Mouse (Mus musculus): ENCODE data around the gene Ift81.
"Not testable (repeated sequence)": the region's sequence is repeated elsewhere in the genome, so short reads cannot be mapped to it uniquely, and the experiment has no call there.

Ift81 gene

GRCm38 (mm10) chr5:122613908-122614732, at the start of gene Ift81:
Gene Ift81 (minus strand): TSS chr5:122614518.
- no peak for DNase-seq (ENCODE audit: extremely low read depth, low read depth, low spot score)

GRCm38 (mm10) chr5:122662501-122662900, 48.2 kb upstream of the Ift81 start:
- no peak for DNase-seq (ENCODE audit: extremely low read depth, low read depth, low spot score)

GRCm38 (mm10) chr5:122656808-122657207, 42.5 kb upstream of the Ift81 start:
- no peak for DNase-seq (ENCODE audit: extremely low read depth, low read depth, low spot score)

- no peak for DNase-seq (ENCODE audit: extremely low read depth, low read depth, low spot score)
Observed at GRCm38 (mm10) chr5:122654268-122654573, 39.9 kb upstream of the Ift81 start.

DNA sequence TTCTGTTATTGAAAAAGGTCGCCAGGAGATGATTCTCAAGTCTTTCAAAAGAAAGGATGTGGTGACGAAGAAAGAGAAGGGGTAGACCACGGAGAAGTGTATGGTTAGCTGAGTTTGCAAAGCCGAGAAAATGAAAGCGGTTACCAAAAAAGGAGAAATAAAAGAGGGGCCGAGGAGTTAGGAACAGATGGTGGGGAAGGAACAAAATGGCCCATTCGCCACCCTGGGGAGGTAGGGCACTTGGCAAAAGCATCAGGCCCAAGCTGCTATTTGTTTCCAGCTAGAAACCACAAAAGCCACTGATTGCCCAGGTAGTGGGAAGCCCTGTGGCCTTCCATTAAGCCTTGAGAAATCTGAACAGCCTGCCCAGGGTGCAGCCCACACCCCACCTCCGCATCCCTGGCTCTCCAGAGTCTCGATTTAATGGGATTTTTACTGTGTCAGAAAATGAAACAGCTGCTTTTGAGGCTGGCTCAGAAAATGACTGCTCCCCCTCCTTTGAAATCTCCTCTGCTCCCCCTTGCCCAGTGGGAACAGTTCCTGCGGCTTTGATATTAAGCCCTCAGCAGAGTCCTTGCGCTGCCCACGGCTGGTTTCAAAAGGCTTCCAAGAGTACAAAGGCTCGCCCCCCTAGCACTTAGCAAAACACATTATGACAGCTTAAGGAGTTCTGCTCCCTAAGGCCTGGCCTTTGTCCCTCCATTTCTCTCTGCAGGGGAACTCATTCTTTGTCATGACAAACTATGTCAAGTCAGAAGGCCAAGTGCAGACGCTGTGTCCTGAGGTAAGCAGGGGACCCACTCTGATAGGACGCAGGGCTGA, 39.3 kb upstream of the Ift81 start:
- no peak for DNase-seq (ENCODE audit: extremely low read depth, low read depth, low spot score)

DNA sequence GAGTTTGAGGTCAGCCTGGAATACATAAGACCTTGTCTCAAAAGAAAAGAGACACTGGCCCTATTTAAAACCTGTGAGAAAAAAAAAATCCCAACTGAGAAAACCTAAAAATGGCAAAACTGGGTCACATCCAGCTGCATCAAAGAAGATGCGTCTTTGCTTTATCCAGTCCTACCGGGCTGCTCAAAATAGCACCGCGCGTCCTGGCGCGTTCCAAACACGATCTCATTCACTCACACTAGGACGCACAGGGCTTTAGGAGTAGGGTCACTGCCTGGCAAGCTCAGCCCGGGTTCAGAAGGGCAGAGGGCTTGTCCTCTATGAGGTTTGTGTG, 38.8 kb upstream of the Ift81 start:
- no peak for DNase-seq (ENCODE audit: extremely low read depth, low read depth, low spot score)

DNA sequence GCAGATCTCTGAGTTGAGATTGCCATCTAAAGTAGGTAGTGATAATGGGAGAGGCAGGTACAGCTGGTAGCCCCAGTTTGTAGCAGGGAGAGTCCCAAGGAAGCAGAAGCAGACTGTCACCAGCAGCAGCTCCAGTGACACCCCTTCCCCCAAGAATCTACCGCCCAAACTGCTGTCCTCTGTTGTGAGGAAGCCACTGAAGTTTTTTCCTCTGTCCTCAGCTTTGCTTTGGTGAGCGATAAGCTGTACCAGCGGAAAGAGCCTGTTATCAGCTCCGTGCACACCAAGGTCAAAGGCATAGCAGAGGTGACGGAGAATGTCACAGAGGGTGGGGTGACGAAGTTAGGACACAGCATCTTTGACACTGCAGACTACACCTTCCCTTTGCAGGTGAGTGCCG, 38.2 kb upstream of the Ift81 start:
- DNase-seq (ENCODE audit: extremely low read depth, low read depth, low spot score), result no peak

DNA sequence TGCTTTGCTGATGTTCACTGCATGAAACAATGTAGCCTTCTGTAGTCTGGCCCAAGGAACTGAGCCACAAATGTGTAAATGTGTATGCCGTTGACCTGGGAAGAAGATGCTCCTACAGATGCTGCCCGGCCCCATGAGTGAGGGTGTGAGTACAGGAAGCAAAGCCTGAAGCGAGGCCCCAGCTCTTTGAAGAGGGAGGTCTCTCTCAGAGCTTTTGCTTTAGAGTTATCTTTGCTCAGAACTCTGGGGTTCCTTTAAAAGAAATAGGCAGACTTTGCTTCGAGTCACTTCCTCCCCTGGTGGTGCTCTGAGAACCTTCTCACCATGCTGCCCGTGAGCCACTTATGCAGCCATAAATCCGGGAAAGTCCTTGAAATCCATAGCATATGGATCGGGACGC, 35.8 kb upstream of the Ift81 start:
- no peak for DNase-seq (ENCODE audit: extremely low read depth, low read depth, low spot score)

DNA sequence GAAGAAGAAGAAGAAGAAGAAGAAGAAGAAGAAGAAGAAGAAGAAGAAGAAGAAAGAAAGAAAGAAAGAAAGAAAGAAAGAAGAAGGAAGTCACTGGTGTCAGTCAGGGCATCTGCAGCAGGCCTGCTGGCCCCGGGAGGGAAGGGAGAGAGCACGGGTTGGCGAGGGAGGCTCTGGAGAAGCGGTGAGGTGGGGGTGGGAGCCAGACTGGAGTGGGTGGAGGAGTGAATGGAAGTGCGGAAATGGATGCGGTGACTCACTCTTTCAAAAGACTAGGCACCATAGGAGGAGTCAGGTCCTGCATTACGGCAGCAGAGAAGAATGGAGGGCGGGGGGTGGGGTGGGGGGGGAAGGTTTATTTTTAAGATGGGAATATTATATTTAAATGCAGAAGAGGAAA, 34.9 kb upstream of the Ift81 start:
- DNase-seq (ENCODE audit: extremely low read depth, low read depth, low spot score), result no peak

GRCm38 (mm10) chr5:122647952-122648374, 33.6 kb upstream of the Ift81 start:
- not testable (repeated sequence) for DNase-seq (ENCODE audit: extremely low read depth, low read depth, low spot score)

DNA sequence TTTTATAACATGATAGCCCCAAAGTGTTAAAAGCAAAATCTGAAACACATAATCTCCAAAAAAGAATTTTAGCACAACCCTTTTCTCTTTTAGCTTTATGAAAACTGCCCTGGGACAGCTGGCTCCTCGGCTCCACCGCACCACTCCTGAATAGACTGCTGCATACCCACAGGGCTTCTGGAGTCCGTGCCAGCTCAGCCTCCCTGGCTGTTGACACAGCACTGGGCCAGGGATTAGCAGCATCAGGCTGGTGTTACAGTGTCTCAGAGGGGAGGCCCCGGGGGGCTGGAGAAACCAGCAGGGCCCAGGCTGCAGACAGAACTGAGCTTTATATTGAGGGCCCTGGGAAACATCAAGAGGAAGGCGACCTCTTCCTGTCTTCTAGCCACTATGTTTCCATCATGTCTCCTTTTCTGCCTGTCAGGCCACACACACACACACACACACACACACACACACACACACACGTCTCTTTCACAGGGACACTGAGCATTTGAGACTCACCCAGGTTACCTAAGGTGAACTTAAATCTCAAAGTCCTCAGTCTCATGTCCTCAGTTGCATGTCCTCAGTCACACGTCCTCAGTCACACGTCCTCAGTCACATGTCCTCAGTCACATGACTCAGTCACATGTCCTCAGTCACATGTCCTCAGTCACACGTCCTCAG, 33.1 kb upstream of the Ift81 start:
- no peak for DNase-seq (ENCODE audit: extremely low read depth, low read depth, low spot score)

DNA sequence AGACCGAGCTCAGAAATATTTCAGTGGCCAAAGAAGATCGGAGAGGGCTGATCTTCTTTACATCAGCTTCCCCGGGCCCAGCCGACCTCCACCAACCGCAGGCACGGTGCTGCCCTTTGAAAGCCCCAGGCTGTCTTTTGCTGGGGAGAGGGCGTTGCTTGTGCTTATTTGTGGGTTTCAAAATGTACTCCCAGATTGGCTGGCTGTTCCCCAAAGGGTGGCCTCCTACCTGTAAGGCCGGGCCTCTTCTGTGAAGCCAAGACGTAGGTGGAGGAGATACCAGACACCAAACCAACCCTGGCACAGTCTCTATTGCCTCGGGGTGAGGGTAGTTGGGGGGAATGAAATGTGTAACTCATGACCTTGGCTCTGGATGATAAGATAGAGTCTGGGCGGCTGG, 31.7 kb upstream of the Ift81 start:
- DNase-seq (ENCODE audit: extremely low read depth, low read depth, low spot score), result peak; percentile 69

DNA sequence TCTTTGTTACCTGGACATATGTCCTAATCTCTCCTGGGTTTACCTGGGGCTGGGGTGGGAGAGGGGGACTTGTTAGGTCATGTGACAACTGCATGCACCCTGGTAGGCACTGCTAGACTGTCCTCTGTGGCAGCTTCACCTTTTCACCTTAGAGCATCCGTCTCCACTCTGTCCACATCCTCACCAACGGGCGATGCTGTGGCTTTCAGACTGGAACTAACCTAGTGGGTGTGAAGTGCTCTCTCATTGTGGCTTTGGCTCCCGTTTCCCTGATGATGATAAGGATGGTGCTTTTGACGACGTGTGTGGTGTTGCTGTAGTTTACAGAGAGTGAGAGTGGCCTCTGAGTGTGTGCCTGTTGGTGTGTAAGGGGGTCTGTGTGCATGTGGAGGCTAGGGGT, 31.0 kb upstream of the Ift81 start:
- no peak for DNase-seq (ENCODE audit: extremely low read depth, low read depth, low spot score)

DNA sequence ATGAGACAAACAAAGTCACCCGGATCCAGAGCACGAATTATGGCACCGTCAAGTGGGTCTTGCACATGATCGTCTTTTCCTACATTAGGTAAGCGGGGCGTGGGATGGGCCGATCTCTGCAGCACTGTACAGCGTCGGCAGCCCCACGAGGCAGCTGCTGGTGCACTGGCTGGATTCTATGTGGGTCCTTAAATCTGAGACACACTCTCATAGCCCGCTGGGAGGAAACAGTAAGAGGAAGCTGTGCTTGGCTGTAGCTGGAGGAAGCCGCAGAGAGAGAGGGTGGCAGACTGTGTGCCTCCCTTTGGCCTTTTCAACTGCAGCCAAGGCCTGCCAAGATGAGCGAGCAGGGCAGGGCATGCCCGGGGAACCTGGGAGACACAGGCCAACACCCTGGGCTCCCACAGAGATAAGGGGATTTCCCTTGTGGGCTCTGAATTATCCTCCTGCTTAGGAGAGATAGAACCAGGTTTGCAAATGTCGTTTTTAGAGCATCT, 29.8 kb upstream of the Ift81 start:
- no peak for DNase-seq (ENCODE audit: extremely low read depth, low read depth, low spot score)

DNA sequence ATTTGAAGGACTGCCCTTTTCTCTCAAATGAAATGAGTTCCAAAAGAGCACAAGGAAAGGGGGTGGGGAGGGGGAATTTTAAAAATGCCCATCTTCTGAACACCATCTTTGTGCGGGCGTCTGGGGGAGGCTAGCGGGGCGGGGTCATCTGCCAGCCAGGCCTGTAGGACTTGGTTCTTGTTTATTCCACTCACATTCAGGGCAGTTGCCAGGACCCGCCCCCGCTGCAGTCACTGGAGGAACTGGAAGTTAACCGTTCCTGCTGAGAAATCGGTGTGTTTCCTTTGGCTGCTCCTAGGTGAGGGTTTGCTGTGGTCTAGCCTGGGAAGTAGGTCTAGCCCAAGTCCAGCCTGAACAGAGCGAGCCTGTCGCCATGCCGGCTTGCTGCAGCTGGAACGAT, 29.4 kb upstream of the Ift81 start, which contains the start of gene P2rx7:
TSS of gene P2rx7 (plus strand) at position 211 of the 400 bp plus-strand sequence.
- DNase-seq (ENCODE audit: extremely low read depth, low read depth, low spot score), result no peak

DNA sequence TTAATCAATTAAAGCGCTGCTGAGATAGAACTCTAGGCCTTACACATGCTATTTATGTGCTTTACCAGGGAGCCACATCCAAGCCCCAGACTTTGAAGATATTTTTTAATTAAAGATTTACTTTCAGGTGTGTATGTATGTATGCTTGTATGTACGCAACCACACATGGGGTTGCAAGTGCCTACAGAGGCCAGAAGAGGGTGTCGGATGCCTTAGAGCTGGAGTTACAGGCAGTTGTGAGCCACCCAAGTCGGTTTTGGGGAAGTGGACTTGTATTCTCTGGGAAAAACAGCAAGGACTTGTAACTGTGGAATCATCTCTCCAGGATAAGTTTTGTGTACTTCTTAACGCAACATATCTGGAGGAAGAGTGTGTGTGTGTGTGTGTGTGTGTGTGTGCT, 25.7 kb upstream of the Ift81 start:
- no peak for DNase-seq (ENCODE audit: extremely low read depth, low read depth, low spot score)

DNA sequence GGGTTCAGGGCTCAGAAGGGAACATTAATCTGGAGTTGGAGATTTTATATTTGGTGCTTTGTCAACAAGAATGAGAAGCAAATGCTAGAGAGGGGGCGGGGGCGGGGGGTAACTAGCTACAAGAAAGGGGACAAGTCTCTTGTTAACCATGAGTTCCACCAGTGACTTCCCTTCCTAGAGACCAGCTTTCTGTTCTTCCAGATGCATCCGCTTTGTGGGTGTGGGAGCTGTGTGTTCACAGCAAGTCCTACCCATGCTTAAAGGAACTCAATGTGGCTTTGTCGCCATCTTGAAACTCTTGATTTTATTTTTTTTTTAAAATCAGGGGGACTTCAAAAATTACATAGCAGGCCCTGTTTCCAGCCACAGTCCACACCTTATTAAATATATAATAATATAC, 25.2 kb upstream of the Ift81 start:
- no peak for DNase-seq (ENCODE audit: extremely low read depth, low read depth, low spot score)

DNA sequence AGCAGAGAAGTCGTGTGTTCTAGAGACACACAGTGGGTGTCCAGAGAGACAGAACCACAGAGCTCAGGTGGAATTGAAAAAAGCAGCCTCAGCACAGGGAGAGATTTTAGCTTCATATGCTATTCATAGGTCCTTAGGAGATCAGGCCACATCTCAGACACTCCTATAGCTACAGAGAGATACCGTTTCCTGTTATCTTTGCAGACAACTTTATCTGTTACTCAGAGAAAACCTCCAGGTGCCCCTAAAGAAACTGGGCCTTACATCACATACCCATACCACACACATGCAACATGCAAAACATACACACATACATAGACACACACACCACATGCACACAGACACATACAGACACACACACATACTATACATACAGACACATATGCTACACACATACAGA, 24.0 kb upstream of the Ift81 start:
- no peak for DNase-seq (ENCODE audit: extremely low read depth, low read depth, low spot score)

DNA sequence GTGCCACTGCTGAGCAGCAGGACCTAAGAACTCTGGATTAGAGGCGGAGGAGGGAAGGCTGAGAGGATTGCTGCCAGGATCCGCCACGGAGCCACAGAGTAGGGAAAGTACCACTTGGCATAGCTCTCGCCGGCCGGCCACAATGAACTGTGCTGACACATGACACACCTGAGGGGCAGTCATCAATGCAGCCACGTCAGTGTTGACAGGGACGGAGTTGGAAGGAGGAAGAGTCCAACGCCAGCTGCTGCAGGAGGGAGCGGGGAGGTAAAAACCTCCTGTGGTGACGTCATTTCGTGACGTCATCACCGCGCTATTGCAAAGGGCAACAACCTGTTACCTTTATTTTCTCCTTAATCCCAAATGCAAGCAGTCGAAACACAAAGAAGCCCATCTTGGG, 22.6 kb upstream of the Ift81 start:
- no peak for DNase-seq (ENCODE audit: extremely low read depth, low read depth, low spot score)

DNA sequence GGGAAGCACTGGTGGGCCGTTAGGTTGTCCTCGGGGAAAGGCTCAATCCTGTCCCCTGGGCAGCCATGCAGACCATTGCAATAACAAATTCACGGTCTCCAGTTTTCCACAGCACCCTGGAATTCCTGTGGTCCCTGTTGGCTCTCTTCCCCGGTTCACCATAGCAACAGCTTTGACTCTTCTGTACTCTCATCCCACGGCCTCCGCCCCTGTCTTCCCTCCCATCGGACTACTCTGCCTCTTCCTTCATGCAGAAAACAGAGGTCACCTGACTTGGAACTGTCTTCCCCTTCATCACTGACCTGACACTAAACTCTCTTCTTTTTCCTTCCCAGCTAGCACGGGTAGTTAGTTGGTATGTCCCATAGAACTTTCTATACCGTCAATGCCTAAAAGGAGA, 22.0 kb upstream of the Ift81 start:
- DNase-seq (ENCODE audit: extremely low read depth, low read depth, low spot score), result no peak

- DNase-seq (ENCODE audit: extremely low read depth, low read depth, low spot score), result no peak
Observed at GRCm38 (mm10) chr5:122635228-122635627, 20.9 kb upstream of the Ift81 start.

- DNase-seq (ENCODE audit: extremely low read depth, low read depth, low spot score), result no peak
Observed at GRCm38 (mm10) chr5:122627243-122627642, 12.9 kb upstream of the Ift81 start.

Measured in fat pad, adult 2 months (tissue).